Mouse (Mus musculus) intestine, embryonic 14.5 days (tissue): Measurements from ENCODE around the gene Mapk8ip1. TPM values are rescaled to one million over a fixed set of nuclear protein-coding genes. Genes with fewer than 3 reads are reported as not detected.

Source experiments
- ATAC-seq: fragments of 200-750 bp; cut with Nextera tagmentation; replicated peaks from 2 replicates; pipeline ENCODE4 v1.8.0; 2017; ENCODE audit warnings: low read depth, moderate number of reproducible peaks, moderate TSS enrichment, moderate library complexity; ENCODE audit not compliant: low FRiP score, low TSS enrichment
- DNase-seq: peaks from one replicate; pipeline ENCODE4 v3.0.0-alpha.2; 2018; ENCODE audit warnings: low spot score
- H3K27ac ChIP-seq: fragments of 300-500 bp; sonication (generic); 2 replicates; pipeline ENCODE4 v1.5.1; 2014; ENCODE audit warnings: low read depth, mild to moderate bottlenecking, control low read depth
- H3K27me3 ChIP-seq: fragments of 300-500 bp; sonication (generic); replicated peaks from 2 replicates; pipeline ENCODE4 v1.6.1; 2014; ENCODE audit warnings: low read length, control low read depth; ENCODE audit not compliant: control insufficient read depth, insufficient read depth
- H3K36me3 ChIP-seq: fragments of 300-500 bp; sonication (generic); 2 replicates; pipeline ENCODE4 v1.6.1; 2014; ENCODE audit warnings: low read length, control low read depth; ENCODE audit not compliant: control insufficient read depth, insufficient read depth
- H3K4me1 ChIP-seq: fragments of 300-500 bp; sonication (generic); replicated peaks from 2 replicates; pipeline ENCODE4 v1.6.1; 2014; ENCODE audit warnings: low read length, control low read depth, mixed read lengths; ENCODE audit not compliant: control insufficient read depth, insufficient read depth
- H3K4me2 ChIP-seq: fragments of 300-500 bp; sonication (generic); 2 replicates; pipeline ENCODE4 v1.6.1; 2014; ENCODE audit warnings: low read length
- H3K4me3 ChIP-seq: fragments of 300-500 bp; sonication (generic); 2 replicates; pipeline ENCODE4 v1.5.1; 2014; ENCODE audit warnings: low read depth, low read length, control low read depth, mixed read lengths
- H3K9ac ChIP-seq: fragments of 300-500 bp; sonication (generic); 2 replicates; pipeline ENCODE4 v1.6.1; 2014; ENCODE audit warnings: mild to moderate bottlenecking, low read length
- H3K9me3 ChIP-seq: fragments of 300-500 bp; sonication (generic); 2 replicates; pipeline ENCODE4 v1.6.1; 2016; ENCODE audit warnings: low read length, control low read depth; ENCODE audit not compliant: control insufficient read depth
- whole genome bisulfite sequencing: fragments of 180-500 bp; shearing (Covaris S2); extraction: QIAGEN DNeasy Blood & Tissue Kit; methylation state at CpG from one replicate; pipeline ENCODE4 v1.1.7; 2014; 5-methylcytosine and 5-hydroxymethylcytosine counted together
- polyA plus RNA-seq: library from polyadenylated mRNA; unstranded; fragments of >200 nt; fragmentation: Nextera tagmentation; extraction: Ambion mirVana; gene quantifications from 2 replicates; pipeline ENCODE4 v1.2.1, GENCODE M21; 2014

The Mapk8ip1 gene
- polyA plus RNA-seq, 1 experiment from 2014 or later = 11.8 TPM

DNA sequence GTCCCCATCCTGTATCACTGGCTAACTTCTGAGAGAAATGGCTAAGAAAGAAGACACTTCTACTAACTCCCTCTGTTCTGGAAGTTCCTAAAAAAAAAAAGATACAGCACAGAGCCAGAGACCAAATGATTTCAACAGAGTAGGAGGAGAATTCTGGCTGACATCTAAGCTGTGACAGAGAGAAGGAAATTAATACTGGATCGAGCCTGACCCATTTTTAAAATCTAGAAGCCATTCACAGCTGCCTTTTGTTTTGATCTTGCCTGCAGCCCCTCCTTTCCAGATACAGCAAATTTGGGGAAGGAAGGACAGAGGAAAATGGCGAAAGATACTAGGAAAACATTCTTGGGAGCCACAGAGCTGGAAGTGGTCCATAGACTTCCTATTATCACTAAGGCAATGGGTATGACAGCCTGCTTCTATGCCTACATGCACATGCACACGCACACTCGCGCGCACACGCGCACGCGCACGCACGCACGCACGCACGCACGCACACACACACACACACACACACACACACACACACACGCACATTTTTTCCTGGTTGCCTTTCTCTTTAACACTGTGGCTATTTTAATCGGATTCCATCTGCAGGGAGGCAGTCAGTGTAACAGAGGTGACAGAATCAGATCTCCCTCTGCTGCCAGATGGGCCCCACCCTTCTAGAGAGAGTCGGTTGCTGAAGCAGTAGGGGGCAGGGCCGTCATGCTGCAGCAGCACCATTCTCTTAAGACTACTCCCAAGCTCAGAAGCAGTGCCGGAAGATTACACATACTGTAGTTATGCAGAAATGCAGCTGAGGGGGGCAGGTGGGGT is 29.9 kb upstream of the Mapk8ip1 start:
- Histone ChIP-seq H3K4me1 (peaks cover 49% of the 10 kb centered on the region), H3K36me3 (peaks cover 5% of the 10 kb centered on the region), H3K9me3 (no peaks in the 10 kb centered on the region), H3K9ac (peak overlapping the region; percentile 17; the same call in 1 of the 2 replicates), H3K27ac (no peak overlapping the region), H3K27me3 (no peaks in the 10 kb centered on the region; the same call in 1 of the 2 replicates), H3K4me3 (0 out of 2 replicates have a peak overlapping the region, but pooled peaks have one; percentile 6), H3K4me2 (peak overlapping the region; percentile 90)
- ATAC-seq = no peak
- DNase-seq = peak; percentile 67
- WGBS = 51% methylated on average over 21 of the region's 21 CpGs

DNA sequence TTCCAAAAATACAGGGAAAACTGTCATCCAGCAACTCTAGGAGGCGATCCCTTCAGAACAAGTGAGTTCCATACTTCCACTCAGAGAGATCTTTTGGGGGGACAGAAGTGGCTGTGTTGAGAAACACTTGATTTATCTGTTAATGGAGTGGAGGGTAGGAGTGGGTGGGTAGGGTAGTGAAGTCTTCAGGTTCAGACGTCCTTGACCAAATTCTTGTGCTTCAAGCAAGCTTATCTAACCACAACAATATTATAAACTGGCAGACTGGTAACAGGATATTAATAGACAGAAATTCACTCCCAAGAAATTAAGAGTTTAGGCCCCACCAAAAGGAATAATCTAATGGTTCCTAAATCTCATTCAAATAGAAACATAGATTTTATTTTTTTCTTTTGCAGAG is 29.0 kb upstream of the Mapk8ip1 start:
- Histone ChIP-seq H3K36me3 (peaks cover 10% of the 10 kb centered on the region), H3K4me1 (peaks cover 49% of the 10 kb centered on the region), H3K27ac (no peak overlapping the region), H3K9ac (no peak overlapping the region), H3K4me2 (no peak overlapping the region), H3K9me3 (no peaks in the 10 kb centered on the region), H3K27me3 (no peaks in the 10 kb centered on the region; the same call in 1 of the 2 replicates), H3K4me3 (no peak overlapping the region)
- 71% methylated on average over 2 of the region's 2 CpGs for WGBS
- DNase-seq (no peak), ATAC-seq (no peak)

GRCm38 (mm10) chr2:92427882-92428281 is 26.8 kb upstream of the Mapk8ip1 start:
- H3K4me1 ChIP-seq = peaks cover 46% of the 10 kb centered on the region
- no peak overlapping the region for H3K4me2 ChIP-seq

GRCm38 (mm10) chr2:92426426-92426825 is 25.4 kb upstream of the Mapk8ip1 start:
- Histone ChIP-seq H3K4me1 (peaks cover 32% of the 10 kb centered on the region), H3K27me3 (no peaks in the 10 kb centered on the region)

More at GRCm38 (mm10) chr2:92427882-92428281, 26.8 kb upstream of the Mapk8ip1 start:
- ATAC-seq (peak; percentile 80), DNase-seq (peak; percentile 76)
- peaks cover 28% of the 10 kb centered on the region for H3K36me3 ChIP-seq
- H3K27ac ChIP-seq = peak overlapping the region; percentile 29; the same call in 1 of the 2 replicates
- H3K4me3 ChIP-seq = no peak overlapping the region
- no peaks in the 10 kb centered on the region for H3K9me3 ChIP-seq
- H3K9ac ChIP-seq = no peak overlapping the region
- 35% methylated on average over 6 of the region's 6 CpGs for WGBS
- no peaks in the 10 kb centered on the region for H3K27me3 ChIP-seq

GRCm38 (mm10) chr2:92425366-92425765 is 24.3 kb upstream of the Mapk8ip1 start:
- ATAC-seq = 0 out of 2 replicates have a peak, but pooled peaks have one; percentile 8
- peak overlapping the region; percentile 60 for H3K27ac ChIP-seq

More at GRCm38 (mm10) chr2:92426426-92426825, 25.4 kb upstream of the Mapk8ip1 start:
- DNase-seq = no peak
- Histone ChIP-seq H3K9me3 (no peaks in the 10 kb centered on the region), H3K9ac (no peak overlapping the region), H3K4me3 (no peak overlapping the region), H3K4me2 (no peak overlapping the region), H3K36me3 (peaks cover 40% of the 10 kb centered on the region), H3K27ac (peak overlapping the region; percentile 3; the same call in 1 of the 2 replicates)
- ATAC-seq = no peak
- 65% methylated on average over 3 of the region's 3 CpGs for WGBS

DNA sequence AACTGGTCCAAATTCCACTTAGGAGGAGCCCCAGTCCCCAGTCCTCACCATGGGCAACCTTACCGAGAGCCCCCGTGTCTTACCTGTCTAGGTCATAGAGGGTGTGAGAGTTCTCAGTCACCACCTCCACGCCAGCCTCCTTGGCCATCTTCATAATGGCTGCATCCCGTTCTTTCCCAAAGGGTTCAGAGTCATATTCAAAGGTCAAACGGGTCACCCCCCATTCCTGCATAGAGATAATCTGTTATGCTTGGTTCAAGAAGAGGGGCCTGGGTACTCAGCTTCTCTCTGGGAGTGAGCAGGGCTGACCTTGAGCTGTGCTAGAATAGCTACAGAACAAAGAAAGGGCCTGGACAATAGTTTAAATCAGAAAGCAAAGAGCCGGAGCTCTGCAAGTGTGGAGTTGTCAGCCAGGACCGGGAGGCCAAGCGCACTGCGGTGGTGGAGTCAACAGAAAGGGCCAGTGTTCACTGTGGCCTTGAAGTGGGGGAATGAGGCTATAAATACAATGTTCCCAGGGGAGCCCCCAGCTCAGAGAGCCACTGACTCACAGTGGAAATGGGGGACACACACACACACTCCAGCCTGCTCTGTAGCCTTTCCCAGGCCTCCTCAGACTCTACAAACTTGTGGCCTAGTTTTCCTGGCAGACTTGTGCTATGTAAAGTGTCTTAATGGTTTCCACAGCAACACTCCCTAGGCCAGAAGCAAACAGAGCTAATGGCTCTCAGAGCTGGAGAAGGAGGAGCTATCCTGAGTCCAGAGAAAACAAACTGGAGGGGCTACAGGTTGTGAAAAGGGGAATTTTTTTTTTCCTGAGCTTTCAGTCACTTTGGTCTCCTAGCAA is 23.6 kb upstream of the Mapk8ip1 start:
- Histone ChIP-seq H3K9ac (no peak overlapping the region), H3K27me3 (no peaks in the 10 kb centered on the region), H3K4me3 (no peak overlapping the region), H3K4me2 (no peak overlapping the region), H3K9me3 (no peaks in the 10 kb centered on the region), H3K27ac (peak overlapping the region; percentile 60), H3K4me1 (peaks cover 16% of the 10 kb centered on the region), H3K36me3 (peaks cover 58% of the 10 kb centered on the region)
- WGBS = 65% methylated on average over 9 of the region's 9 CpGs
- peak; percentile 32; the same call in 1 of the 2 replicates for ATAC-seq
- DNase-seq = peak; percentile 65

More at GRCm38 (mm10) chr2:92425366-92425765, 24.3 kb upstream of the Mapk8ip1 start:
- Histone ChIP-seq H3K4me3 (no peak overlapping the region), H3K27me3 (no peaks in the 10 kb centered on the region), H3K36me3 (peaks cover 51% of the 10 kb centered on the region), H3K9me3 (no peaks in the 10 kb centered on the region), H3K9ac (no peak overlapping the region), H3K4me2 (no peak overlapping the region), H3K4me1 (peaks cover 21% of the 10 kb centered on the region)
- 80% methylated on average over 4 of the region's 4 CpGs for WGBS
- DNase-seq = no peak

DNA sequence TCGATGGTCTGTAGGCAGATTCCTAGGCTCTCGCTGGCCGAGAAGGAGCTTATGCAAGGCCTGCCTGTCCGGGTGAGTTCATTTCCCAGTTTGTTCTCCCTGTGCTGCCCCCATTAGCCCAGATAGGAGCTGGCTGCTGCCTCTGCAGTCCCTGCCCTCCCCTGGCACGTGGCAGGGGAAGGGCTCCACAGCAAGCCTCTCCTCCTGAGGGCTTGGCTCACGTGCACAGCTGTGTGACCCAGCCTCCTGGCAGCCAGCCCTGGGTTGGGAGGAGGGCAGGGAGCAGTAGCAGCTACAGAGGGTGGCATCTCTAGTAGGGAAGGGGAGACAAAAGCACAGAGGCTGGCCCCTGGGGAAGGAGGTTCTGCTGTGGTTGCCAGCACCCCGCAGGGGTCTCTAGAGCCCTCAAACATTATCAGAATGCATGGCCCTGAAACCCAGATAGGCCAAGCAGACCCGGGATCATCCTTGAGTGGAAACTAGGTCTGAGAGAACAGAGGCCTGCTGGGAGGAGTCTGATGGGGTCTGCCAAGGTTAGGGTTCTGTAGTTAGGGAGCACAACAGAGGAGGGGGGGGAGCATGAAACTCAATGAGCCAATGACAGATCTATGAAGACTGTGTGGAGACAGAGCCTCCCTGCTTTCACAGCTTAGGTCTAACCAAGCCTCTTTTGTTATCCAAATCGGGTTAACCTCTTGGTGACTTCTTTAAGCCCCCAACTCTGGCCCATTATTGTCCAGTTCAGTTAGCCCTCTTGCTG is 22.8 kb upstream of the Mapk8ip1 start:
- Histone ChIP-seq H3K9ac (no peak overlapping the region), H3K27ac (peak overlapping the region; percentile 60; the same call in 1 of the 2 replicates), H3K4me3 (no peak overlapping the region), H3K27me3 (no peaks in the 10 kb centered on the region), H3K36me3 (peaks cover 66% of the 10 kb centered on the region), H3K4me1 (peaks cover 16% of the 10 kb centered on the region), H3K4me2 (no peak overlapping the region), H3K9me3 (no peaks in the 10 kb centered on the region)
- no peak for DNase-seq
- ATAC-seq = no peak
- 80% methylated on average over 9 of the region's 9 CpGs for WGBS

- H3K4me1 ChIP-seq = peaks cover 11% of the 10 kb centered on the region
- 90% methylated on average over 9 of the region's 9 CpGs for WGBS
- no peak for ATAC-seq
- no peaks in the 10 kb centered on the region for H3K27me3 ChIP-seq
- no peak for DNase-seq
- no peak overlapping the region for H3K27ac ChIP-seq
- no peak overlapping the region for H3K4me2 ChIP-seq
- H3K4me3 ChIP-seq = no peak overlapping the region
- no peaks in the 10 kb centered on the region for H3K9me3 ChIP-seq
- no peak overlapping the region for H3K9ac ChIP-seq
- H3K36me3 ChIP-seq = peaks cover 71% of the 10 kb centered on the region
Observed at GRCm38 (mm10) chr2:92423156-92423555, 22.1 kb upstream of the Mapk8ip1 start.
